Mouse (Mus musculus) activated CD4-positive, CD25-positive, alpha-beta regulatory T cell, adult 9 weeks (primary cell): ENCODE measurements around the gene Olfr403. TPM values are rescaled to one million over a fixed set of nuclear protein-coding genes. Genes with fewer than 3 reads are reported as not detected.

ENCODE experiments used
- polyA plus RNA-seq: library from polyadenylated mRNA; unstranded; fragments of 100-300 nt; shearing (Covaris generic); gene quantifications from one replicate; pipeline ENCODE4 v1.2.1, GENCODE M21; 2017

The Olfr403 gene
- not detected for polyA plus RNA-seq

GRCm38 (mm10) chr11:74185949-74186348 is at the start of gene Olfr403:
TSS of gene Olfr403 (plus strand) at chr11:74186249.

GRCm38 (mm10) chr11:74153229-74153628 is 32.8 kb upstream of the Olfr403 start, which contains the start of gene Olfr402:
TSS of gene Olfr402 (plus strand) at chr11:74153529.

GRCm38 (mm10) chr11:74211279-74211678 is 25.2 kb downstream of the Olfr403 start, which contains the start of gene Olfr43:
TSS of gene Olfr43 (minus strand) at chr11:74211379.

Other genes with a start within 250 kb of the Olfr403 start
- not detected for gene Olfr23, start 249.6 kb upstream of the Olfr403 start, polyA plus RNA-seq
- gene Olfr397, start 225.4 kb upstream of the Olfr403 start, polyA plus RNA-seq: not detected
- gene Olfr398, start 195.8 kb upstream of the Olfr403 start, polyA plus RNA-seq: not detected
- gene Olfr139, start 129.7 kb upstream of the Olfr403 start, polyA plus RNA-seq: not detected
- not detected for gene Olfr399, start 129.6 kb upstream of the Olfr403 start, polyA plus RNA-seq
- gene Zfp616, start 116.3 kb upstream of the Olfr403 start, polyA plus RNA-seq: not detected
- not detected for gene Olfr401, start 72.5 kb upstream of the Olfr403 start, polyA plus RNA-seq
- not detected for gene Olfr402, start 32.7 kb upstream of the Olfr403 start, polyA plus RNA-seq
- gene Olfr43, start 25.1 kb downstream of the Olfr403 start, polyA plus RNA-seq: not detected
- not detected for gene Olfr406, start 73.6 kb downstream of the Olfr403 start, polyA plus RNA-seq
- not detected for gene Olfr59, start 97.5 kb downstream of the Olfr403 start, polyA plus RNA-seq
- 0.09 TPM for gene Olfr410, start 151.8 kb downstream of the Olfr403 start, polyA plus RNA-seq
- gene Olfr411, start 166.4 kb downstream of the Olfr403 start, polyA plus RNA-seq: not detected
- not detected for gene Olfr412, start 175.8 kb downstream of the Olfr403 start, polyA plus RNA-seq